Mouse (Mus musculus) cerebellum, adult (tissue): ENCODE measurements at regions not wholly inside any gene's neighbourhood (a gene's known extent, or its start where the extent isn't known, plus 50 kb on each side); places are given as distances from the start of the nearest gene placed in this dataset.
"Not testable (repeated sequence)": the region's sequence is repeated elsewhere in the genome, so short reads cannot be mapped to it uniquely, and the experiment has no call there.

Source experiments
- ATAC-seq: cut with Nextera tagmentation; 2 replicates; pipeline ENCODE4 v1.9.2; 2017; ENCODE audit warnings: mild to moderate bottlenecking, moderate library complexity, mixed read lengths; ENCODE audit not compliant: insufficient number of reproducible peaks, low FRiP score, low TSS enrichment

DNA sequence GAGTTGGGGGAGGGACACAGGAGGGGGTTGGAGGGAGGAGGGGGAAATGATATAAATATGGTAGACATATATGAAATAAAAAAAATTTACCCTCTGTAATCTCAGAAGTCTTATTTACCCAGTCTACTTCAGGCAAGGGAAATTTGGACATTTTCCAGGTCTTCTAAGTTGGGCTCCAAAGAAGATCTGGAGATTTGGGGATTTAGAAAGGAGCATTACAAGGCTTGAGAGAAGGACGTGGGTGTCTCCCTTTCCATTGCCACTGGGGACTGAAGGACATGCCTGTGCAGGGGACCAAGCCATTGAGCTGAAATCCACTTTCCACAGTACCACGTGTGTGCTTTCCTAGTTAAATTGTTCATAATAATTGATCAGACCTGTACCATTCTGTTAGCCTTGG, 208.2 kb downstream of the Pten start:
- no peak for ATAC-seq

DNA sequence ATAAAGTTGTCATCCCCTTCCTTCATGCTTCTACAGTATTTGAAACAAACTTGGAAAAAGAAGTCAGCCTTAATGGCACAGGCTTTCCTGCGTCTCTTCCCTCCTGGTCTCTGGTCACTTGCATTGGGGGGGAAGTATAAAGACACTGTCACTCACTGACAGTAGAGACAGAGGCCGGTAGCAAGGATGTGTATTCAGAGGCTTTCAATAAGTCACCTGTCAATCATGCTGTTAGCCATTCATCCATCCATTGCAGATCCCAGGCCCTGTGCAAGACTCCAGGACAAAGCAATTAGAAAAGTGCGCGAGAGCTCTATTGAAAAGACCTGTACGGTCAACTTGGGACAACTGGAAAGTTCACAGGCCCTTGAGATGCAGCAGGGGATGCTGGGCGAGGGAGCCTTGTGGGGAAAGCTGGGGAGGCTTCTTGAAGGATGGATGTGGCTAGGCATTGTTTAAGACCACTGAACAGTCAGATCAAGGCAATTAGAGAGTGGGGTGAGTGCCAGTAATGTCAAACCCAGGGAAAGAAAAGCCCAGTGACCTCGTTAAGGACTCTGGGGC, 212.0 kb downstream of the Pten start:
- no peak for ATAC-seq

DNA sequence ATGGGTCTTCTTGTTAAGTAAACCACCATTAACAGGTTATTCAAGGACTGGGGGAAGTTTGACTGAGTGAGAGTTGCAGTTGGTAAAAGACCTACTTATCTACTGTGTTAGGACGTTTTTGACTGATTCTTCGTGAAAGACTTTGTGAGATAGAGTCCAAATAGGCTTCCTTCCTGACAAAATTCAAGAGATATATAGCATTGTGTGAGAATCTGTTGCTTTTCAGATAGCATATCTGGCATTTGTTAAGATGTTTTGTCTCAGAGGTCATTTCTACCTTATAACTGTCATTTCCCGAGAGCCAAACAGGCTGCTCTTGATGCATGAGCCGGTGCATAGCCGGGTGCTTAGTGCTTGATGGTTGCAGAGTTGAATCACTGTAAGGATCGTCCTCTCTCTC, 214.8 kb downstream of the Pten start:
- ATAC-seq: no peak

DNA sequence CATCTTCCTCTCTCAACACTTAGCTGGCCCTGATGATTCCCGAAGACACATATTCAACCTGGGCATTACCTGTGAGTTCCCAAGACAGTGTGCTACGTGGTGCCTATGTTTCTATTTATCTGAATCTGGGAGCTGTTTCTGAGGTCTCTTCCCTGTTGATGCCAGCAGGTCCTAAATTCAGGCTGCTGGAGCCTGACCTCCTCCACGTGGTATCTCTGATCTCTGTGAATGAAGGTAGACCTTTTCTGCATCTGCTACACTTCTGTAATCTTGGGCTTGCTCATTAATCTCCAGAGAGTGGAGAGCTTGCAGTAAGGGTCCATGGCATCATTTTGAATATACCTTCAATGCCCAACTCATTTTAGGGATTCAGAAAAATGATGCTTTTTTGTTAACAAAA, 215.8 kb downstream of the Pten start:
- no peak for ATAC-seq

DNA sequence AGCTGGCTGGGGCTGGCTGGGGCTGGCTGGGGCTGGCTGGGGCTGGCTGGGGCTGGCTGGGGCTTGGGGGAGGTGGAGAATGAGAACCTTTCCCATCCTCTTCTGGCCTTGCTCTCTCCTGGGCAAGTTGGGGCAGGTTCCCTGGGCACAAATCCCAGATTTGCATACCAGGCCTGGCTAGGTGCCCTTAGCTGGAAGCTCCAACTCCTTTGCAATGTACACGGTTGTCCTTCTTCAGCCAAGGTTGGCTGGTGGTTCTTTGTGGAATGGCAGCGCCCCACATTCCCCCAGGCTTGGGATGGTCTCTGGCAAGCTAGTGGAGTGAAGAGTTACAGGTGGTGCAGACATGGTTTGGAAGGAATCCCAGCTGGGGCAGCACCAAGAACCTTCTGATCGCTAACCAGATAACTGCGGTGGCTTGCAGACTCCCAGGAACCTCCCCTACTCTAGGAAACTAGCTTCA, 217.5 kb downstream of the Pten start:
- peak; percentile 76 for ATAC-seq

DNA sequence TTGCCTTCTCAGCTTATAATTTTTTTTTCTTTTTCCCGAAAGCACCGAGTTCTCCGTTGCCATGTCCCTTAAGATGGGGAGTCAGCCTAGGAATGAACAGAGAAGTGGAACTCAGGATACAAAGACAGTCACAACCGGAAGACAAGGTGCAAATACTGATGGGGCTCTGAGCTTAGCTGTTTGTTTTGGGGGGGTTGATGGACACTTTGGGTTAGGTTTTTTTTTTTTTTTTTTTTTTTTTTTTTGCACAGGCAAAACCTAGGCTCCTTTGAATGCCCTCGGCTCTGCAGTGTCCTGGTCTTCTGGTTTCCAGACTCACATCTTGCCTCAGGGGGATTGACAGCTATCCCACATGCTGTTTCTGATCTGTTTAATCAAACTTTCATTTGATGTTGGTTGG, 218.0 kb downstream of the Pten start:
- ATAC-seq: no peak

DNA sequence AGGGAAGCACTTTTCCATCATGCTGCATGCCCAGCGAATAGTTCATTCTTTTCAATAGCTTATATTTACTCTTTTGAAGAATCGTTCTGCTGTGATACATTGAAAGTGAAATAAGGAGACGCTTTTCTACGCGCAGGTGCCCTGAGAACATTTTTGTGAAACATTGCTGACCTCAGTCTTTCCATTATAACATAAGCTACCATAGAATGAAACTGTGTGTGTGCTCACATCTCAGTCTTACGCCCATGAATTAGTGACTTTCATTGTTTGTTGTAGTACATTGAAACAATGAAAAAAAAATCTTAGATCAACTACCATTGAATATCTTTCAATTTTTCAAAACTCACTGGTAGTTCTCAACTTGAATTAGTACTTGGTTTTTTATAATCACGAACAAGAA, 219.2 kb downstream of the Pten start:
- ATAC-seq: no peak

DNA sequence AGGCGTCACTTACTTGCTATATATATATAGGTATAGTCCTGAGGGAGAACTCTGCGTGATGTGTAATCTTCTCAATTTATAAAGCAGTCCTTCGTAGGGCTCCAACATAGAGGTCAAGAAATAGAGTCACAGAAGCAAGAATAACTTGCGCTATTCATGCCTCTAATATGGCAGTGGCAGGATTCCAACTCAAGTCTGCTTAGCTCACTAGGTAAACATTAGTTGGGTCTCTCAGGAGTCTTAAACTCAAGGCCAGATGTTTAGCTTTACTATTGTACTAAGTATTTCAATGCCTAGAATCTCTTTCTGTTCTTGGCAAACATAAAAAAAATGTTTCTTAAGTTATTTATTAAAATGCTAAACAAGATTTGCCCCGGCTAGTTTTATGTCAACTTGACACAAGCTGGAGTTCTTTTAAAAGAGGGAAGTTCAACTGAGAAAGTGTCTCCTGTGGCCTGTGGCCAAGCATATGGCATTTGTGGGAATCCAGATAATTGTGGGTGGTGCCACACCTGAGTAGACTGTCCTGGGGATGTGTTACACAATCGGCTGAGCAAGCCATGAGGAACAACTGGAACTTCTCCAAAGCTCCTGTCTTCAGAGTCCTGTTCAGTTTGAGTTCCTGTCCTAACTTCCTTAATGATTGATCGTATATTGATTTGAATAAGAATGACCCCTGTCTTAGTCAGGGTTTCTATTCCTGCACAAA, 220.9 kb downstream of the Pten start:
- no peak for ATAC-seq

DNA sequence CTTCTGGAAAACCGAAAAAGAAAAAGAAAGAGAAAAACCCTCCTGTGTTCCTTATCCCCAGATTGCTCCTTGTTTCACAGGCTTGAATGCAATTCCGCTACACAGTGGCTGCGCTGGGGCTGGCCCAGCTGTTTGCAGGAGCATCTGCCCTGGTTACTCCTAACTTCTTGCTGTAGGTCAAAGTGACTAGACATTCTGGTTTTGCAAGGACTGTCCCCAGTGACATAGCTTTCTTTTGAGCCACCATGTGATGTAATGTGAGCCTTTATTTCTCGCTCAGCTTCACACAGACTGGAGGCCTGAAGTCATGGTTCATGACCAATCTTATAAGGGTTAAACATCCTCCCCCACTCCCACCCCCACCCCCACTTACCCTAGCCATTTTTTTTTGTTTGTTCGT, 222.8 kb downstream of the Pten start:
- ATAC-seq: no peak

DNA sequence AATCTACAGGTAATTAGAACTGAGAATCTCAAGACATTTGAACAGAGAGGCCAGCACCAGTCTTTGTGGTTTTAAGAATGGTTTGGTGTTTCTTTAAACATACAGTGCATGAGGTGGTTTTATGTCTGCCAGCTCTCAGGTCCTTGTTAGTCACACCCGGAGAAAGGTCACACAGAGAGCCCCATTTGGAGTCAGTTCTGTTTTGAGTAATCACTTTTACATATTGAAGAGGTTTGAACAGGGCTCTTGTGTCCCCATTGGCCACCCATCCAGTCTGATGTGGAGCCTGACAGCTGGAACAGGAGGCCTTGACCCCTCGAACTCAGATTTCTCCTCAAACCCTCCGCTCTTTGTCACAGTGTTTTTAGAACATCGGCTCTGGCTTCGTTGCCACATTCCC, 231.4 kb downstream of the Pten start:
- ATAC-seq: no peak

DNA sequence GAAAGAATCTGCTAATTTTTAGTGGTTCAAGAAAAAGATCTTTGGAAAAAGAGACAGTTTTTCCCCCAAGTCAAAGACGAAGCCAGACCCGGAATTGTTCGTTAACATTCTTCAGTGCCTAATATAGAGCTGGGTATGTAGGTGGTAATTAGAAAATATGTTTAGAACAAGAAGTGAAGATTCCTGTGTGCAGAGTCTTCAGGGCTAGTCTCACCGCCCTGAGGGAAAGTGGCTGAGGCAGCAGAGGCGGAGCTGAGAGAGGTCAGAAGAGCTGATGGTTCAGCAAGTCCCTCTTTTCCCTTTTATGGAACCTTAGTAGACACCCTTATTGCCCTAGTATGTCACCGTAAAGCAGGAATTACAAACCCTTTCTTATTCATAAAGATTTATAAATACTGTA, 232.0 kb downstream of the Pten start:
- no peak for ATAC-seq

DNA sequence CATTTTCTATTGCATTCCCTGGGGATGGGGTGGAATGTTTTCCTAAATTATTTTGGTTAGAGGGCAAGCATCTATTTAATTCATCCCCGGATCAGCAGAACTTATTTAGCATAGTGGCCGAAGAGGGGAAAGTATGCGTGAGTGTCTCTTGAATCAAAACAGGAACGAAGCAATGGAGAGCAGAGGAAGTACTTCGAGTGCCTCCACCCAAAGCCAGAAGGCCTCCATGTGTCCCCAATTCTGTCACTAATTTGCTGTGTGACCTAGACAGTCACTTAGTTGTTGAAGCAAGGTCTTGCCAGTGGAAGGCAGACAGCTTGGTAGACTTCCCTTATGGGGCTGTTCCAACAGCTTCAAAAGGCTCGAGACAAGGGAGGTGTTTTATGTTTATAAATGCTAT, 233.3 kb downstream of the Pten start:
- ATAC-seq: no peak

DNA sequence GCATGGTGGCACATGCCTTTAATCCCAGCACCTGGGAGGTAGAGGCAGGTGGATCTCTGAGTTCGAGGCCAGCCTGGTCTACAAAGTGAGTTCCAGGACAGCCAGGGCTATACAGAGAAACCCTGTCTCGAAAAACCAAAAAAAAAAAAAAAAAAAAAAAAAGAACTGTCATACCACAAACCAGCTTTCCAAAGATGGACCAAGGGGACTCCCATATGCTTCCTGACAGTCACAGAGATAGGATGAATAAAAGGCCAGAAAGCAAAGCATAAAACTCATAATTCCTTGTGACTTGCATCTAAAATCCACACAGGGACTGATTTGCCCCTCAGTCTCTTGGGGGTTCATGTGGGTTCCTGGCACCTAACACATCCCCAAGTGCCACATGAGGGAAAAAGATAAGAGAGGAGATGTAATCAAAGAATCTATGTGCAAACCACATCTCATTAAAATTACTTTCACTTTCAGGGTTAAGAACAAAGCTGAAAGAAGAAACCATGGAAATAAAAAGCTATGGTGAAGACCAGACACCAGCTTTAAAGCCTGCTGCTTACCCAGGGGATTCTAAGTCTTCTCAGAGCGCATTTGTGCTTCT, 241.4 kb downstream of the Pten start:
- no peak for ATAC-seq

DNA sequence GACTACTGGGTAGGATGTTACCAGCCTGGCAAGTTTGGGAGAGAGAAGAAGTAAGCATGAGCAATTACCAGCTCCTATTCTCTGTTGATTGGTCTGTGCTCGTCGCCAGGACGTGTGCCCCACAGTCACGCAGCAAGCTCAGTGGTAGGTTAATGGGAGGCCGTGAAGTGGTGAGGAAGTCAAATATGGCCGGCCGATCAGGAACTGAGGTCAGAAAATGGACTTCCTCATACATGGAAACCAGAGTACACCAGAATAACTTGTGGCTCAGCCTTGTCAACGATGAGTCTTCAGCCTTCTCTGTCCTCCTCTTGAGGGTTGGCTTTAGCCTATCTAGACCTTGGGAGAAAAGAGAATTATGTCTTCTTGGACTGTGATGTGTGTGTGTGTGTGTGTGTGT, 250.3 kb downstream of the Pten start:
- ATAC-seq: no peak

DNA sequence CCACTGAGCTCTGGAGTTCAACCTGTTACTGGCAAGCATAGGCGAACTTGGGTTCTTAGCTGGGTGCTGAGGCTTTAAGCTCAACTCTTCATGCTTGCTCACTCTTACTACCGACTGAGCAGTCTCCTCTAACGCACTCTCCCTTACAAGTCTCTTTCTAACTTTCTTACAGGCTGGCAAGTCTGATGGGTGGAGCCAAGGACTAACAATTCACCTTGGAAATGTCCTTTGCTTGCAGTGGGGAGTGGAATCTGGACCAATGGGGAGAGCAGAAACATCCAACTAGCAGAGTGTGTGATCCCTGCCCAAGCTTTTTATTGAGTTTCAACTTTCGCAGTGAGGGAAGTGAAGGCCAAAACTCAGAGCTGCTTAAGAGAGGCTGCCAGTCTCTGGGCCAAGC, 250.8 kb downstream of the Pten start:
- ATAC-seq: no peak

DNA sequence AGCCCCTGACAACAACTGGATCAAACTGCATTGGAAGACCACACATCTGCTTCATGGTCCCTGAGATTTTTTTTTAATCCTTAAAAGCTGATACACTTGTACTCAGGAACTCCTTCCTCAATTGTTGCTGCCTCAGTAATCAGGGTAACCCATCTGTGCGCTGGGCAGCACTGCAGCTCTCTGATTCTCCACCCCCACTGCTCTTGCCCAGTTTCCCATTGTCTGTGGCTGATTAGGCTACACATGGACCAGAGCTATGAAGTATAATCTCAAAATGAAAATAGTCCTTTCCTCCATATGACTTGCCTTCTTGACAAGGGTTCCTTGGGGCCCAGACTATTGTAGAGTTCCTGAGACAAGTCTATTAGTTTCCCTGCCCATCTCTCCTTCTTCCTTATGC, 251.5 kb downstream of the Pten start:
- ATAC-seq: no peak

DNA sequence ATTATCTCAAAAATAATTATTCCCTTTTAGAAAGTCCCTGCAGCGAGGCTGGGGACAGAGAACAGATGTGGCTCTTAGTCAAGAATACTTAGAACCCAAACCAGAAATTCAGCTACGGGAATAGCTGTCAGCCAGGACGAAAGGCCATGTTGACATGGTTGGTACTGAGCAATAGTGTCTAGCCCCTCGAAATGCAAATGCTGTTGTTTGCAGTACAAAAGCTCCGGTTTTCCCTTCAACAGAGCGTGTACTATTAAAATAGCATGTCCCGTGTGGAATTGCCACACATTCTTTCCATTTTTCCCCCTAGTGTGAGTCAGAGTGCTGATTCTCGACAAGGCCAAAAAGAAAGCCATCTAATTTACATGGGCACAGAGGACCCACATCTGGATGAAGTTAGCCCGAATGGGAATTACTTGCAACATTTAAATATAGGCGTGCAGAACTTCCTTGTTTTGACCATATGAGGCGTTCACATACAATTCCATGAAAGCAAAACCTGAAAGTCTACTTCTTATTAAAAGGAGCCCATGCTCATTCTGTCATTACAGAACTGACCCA, 253.7 kb downstream of the Pten start:
- ATAC-seq: no peak

DNA sequence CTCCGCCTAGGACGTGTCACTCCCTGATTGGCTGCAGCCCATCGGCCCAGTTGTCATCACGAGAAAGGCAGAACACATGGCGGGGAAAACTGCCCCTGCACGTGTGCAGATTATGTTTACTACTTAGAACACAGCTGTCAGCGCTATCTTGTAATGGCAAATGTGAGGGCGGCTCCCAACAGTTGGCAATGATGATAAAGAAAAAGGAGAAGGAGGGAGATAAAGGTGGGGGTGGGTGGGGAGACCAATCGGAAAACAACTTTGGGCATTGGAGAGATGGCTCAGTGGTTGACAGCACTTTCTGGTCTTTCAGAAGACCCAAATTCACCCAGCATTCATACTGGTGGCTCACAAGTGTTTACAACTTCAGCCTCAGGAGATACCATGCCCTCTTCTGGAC, 257.6 kb downstream of the Pten start:
- ATAC-seq: not testable (repeated sequence)

DNA sequence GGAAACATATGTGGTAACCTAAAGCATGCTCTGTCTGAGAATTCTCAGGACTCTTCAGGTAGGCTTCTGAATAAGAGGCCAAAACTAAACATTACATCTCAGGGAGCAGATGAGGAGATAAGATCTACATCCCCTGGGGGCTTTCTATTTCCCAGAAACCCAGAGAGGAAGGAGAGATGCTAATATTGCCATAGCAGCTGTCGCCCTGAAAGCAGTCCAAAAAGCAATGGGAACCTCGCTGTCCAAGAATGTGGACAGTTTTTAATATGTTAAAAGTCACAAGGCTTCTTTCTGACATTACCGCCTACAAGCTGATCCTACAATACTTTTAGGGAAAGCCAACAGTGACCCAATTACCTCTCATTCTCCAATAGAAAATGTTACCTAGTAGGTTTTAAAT, 263.9 kb downstream of the Pten start:
- ATAC-seq: no peak

DNA sequence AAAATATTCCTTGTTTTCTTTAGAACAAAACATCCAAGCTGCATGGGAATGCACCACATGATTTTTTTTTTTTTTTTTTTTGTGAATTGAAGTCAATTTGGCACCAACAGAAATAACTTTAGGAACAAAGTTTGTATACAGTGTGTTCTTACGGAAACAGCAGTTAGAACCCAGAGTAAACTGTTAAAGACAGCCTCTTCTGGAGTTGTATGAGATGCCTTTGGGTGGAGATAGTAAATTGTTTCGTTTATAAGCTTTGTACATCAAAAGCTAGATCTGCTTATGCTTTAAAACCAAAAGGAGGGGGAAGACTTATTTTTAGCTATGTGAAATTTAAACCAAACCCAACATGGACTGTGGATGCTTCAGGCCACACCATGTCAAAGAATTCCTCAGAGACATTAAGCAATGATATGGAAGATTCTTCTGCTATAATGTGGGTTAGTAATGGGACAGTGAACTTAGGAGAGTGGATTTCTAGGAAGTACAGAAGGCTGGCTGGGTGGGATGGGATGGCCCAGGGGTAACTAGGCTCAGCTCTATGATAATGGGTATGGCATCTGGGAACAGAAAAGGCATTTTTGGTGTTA, 265.6 kb downstream of the Pten start:
- no peak for ATAC-seq

DNA sequence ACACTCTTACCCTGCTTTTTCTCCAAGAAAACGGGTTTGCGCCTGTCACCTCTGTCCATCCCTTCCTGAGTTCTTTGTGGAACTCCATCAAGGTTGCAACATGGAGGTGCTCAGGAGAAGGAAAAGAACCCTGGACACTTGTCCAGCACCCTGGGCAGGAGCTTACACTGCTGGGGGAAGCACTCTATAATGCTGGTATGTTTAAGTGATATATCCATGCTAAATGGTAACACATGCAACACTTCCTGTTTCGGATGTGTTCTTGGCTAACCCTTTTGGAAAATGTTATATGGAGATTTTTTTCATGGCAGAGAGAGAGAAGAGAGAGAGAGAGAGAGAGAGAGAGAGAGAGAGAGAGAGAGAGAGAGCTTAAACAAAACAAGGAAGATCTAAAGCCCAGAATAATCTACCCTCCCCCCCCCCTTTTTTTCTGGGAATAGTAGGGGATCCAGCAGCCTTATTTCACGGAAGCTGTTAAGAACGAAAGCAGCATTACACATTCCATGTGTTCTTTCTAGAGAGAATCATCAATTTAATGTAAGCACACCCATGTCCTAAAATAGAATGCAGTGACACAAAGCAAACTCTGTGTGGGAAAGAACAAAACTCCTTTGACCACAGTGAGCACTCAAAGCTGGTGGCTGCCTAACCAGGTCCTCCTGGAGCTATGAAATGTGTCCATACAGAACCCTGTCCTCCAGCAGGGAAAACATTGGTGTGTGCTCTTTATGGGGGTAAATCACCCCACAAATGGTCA, 272.6 kb downstream of the Pten start:
- ATAC-seq: no peak
